Mouse (Mus musculus): ENCODE results near the gene Rtn4rl1. TPM values are rescaled to one million over a fixed set of nuclear protein-coding genes. Genes with fewer than 3 reads are reported as not detected.

Rtn4rl1 gene
- polyA plus RNA-seq, 1 experiment from 2014 or later: 2.1 TPM

GRCm38 (mm10) chr11:75183917-75184570 is 9.5 kb upstream of the Rtn4rl1 start:
- no peak overlapping the region for H3K27ac ChIP-seq (replicated peaks)
- no peak overlapping the region for H3K9ac ChIP-seq (ENCODE audit: low read length)
- H3K4me1 ChIP-seq (replicated peaks; ENCODE audit: control insufficient read depth, insufficient read depth): no peaks in the 10 kb centered on the region
- ATAC-seq (ENCODE audit: low FRiP score, low TSS enrichment) (no peak), DNase-seq (ENCODE audit: low spot score) (no peak)
- no peak for TF ChIP-seq CTCF (IDR thresholded peaks at IDR 0.05; ENCODE audit: low read depth)
- TF ChIP-seq EP300 (optimal IDR thresholded peaks at IDR 0.05): no peak
- no peaks in the 10 kb centered on the region for H3K9me3 ChIP-seq (ENCODE audit: control insufficient read depth, low read length)
- no peak overlapping the region for H3K4me3 ChIP-seq (ENCODE audit: low read depth, low read length)
- H3K4me2 ChIP-seq (replicated peaks; ENCODE audit: low read depth): no peak overlapping the region
- 69% methylated on average over 2 of the region's 2 CpGs for WGBS
- no peaks in the 10 kb centered on the region for H3K27me3 ChIP-seq (ENCODE audit: control insufficient read depth, insufficient read depth, low read length)
- H3K36me3 ChIP-seq (ENCODE audit: control insufficient read depth, insufficient read depth, low read length): peaks cover 5% of the 10 kb centered on the region; the same call in 1 of the 2 replicates

- ATAC-seq (ENCODE audit: low FRiP score, low TSS enrichment) (no peak), DNase-seq (ENCODE audit: low spot score) (no peak)
- Histone ChIP-seq H3K27ac (replicated peaks) (no peak overlapping the region), H3K4me3 (ENCODE audit: low read depth, low read length) (no peak overlapping the region), H3K9ac (ENCODE audit: low read length) (no peak overlapping the region), H3K36me3 (ENCODE audit: control insufficient read depth, insufficient read depth, low read length) (peaks cover 5% of the 10 kb centered on the region; the same call in 1 of the 2 replicates), H3K9me3 (ENCODE audit: control insufficient read depth, low read length) (no peaks in the 10 kb centered on the region), H3K27me3 (ENCODE audit: control insufficient read depth, insufficient read depth, low read length) (no peaks in the 10 kb centered on the region), H3K4me1 (replicated peaks; ENCODE audit: control insufficient read depth, insufficient read depth) (peaks cover 2% of the 10 kb centered on the region; the same call in 1 of the 2 replicates), H3K4me2 (replicated peaks; ENCODE audit: low read depth) (no peak overlapping the region)
- TF ChIP-seq CTCF (IDR thresholded peaks at IDR 0.05; ENCODE audit: low read depth): no peak
- TF ChIP-seq EP300 (optimal IDR thresholded peaks at IDR 0.05): no peak
- WGBS: 92% methylated on average over 5 of the region's 5 CpGs
These were observed 9.0 kb upstream of the Rtn4rl1 start for GRCm38 (mm10) chr11:75184573-75184972.

- H3K27ac ChIP-seq (replicated peaks): no peak overlapping the region
- ATAC-seq (ENCODE audit: low FRiP score, low TSS enrichment) (no peak), DNase-seq (ENCODE audit: low spot score) (no peak)
- H3K4me2 ChIP-seq (replicated peaks; ENCODE audit: low read depth): no peak overlapping the region
- TF ChIP-seq CTCF (IDR thresholded peaks at IDR 0.05; ENCODE audit: low read depth) (no peak), EP300 (optimal IDR thresholded peaks at IDR 0.05) (no peak)
- H3K4me3 ChIP-seq (ENCODE audit: low read depth, low read length): no peak overlapping the region
- H3K27me3 ChIP-seq (ENCODE audit: control insufficient read depth, insufficient read depth, low read length): no peaks in the 10 kb centered on the region
- peaks cover 5% of the 10 kb centered on the region; the same call in 1 of the 2 replicates for H3K36me3 ChIP-seq (ENCODE audit: control insufficient read depth, insufficient read depth, low read length)
- no peak overlapping the region for H3K9ac ChIP-seq (ENCODE audit: low read length)
- no peaks in the 10 kb centered on the region for H3K9me3 ChIP-seq (ENCODE audit: control insufficient read depth, low read length)
- peaks cover 4% of the 10 kb centered on the region; the same call in 1 of the 2 replicates for H3K4me1 ChIP-seq (replicated peaks; ENCODE audit: control insufficient read depth, insufficient read depth)
- 73% methylated on average over 2 of the region's 2 CpGs for WGBS
These were observed 8.6 kb upstream of the Rtn4rl1 start for GRCm38 (mm10) chr11:75184986-75185385.

- Histone ChIP-seq H3K27ac (replicated peaks) (peak overlapping the region; percentile 42; the same call in 1 of the 2 replicates), H3K4me1 (replicated peaks; ENCODE audit: control insufficient read depth, insufficient read depth) (peaks cover 7% of the 10 kb centered on the region; the same call in 1 of the 2 replicates), H3K27me3 (ENCODE audit: control insufficient read depth, insufficient read depth, low read length) (peaks cover 7% of the 10 kb centered on the region; the same call in 1 of the 2 replicates), H3K9me3 (ENCODE audit: control insufficient read depth, low read length) (no peaks in the 10 kb centered on the region), H3K9ac (ENCODE audit: low read length) (peak overlapping the region; percentile 56), H3K36me3 (ENCODE audit: control insufficient read depth, insufficient read depth, low read length) (no peaks in the 10 kb centered on the region), H3K4me3 (ENCODE audit: low read depth, low read length) (peak overlapping the region; percentile 59), H3K4me2 (replicated peaks; ENCODE audit: low read depth) (peak overlapping the region; percentile 87)
- DNase-seq (ENCODE audit: low spot score): peak; percentile 25
- peak; percentile 17 for ATAC-seq (ENCODE audit: low FRiP score, low TSS enrichment)
- under 1% methylated on average over 22 of the region's 22 CpGs for whole genome bisulfite sequencing
- TF ChIP-seq EP300 (optimal IDR thresholded peaks at IDR 0.05): no peak
- no peak for TF ChIP-seq CTCF (IDR thresholded peaks at IDR 0.05; ENCODE audit: low read depth)
These were observed 3.7 kb upstream of the Rtn4rl1 start for GRCm38 (mm10) chr11:75189713-75190370.

GRCm38 (mm10) chr11:75190371-75190724 is 3.2 kb upstream of the Rtn4rl1 start:
- Histone ChIP-seq H3K9me3 (ENCODE audit: control insufficient read depth, low read length) (no peaks in the 10 kb centered on the region), H3K27me3 (ENCODE audit: control insufficient read depth, insufficient read depth, low read length) (peaks cover 7% of the 10 kb centered on the region; the same call in 1 of the 2 replicates), H3K4me3 (ENCODE audit: low read depth, low read length) (peak overlapping the region; percentile 59), H3K4me2 (replicated peaks; ENCODE audit: low read depth) (peak overlapping the region; percentile 87), H3K9ac (ENCODE audit: low read length) (peak overlapping the region; percentile 56), H3K27ac (replicated peaks) (peak overlapping the region; percentile 42; the same call in 1 of the 2 replicates), H3K36me3 (ENCODE audit: control insufficient read depth, insufficient read depth, low read length) (no peaks in the 10 kb centered on the region), H3K4me1 (replicated peaks; ENCODE audit: control insufficient read depth, insufficient read depth) (peaks cover 10% of the 10 kb centered on the region; the same call in 1 of the 2 replicates)
- 2% methylated on average over 23 of the region's 24 CpGs for WGBS
- peak; percentile 88 for ATAC-seq (ENCODE audit: low FRiP score, low TSS enrichment)
- peak; percentile 91 for DNase-seq (ENCODE audit: low spot score)
- peak; percentile 55 for TF ChIP-seq CTCF (IDR thresholded peaks at IDR 0.05; ENCODE audit: low read depth)
- TF ChIP-seq EP300 (optimal IDR thresholded peaks at IDR 0.05): no peak

All from stomach, postnatal 0 days (tissue).